Mouse (Mus musculus) liver, adult 2 months (tissue): ENCODE measurements at regions not wholly inside any gene's neighbourhood (a gene's known extent, or its start where the extent isn't known, plus 50 kb on each side); places are given as distances from the start of the nearest gene placed in this dataset.

Experiments used
- DNase-seq: peaks from one replicate; pipeline ENCODE4 v3.0.0-alpha.2; 2011; ENCODE audit warnings: low read depth, low spot score; ENCODE audit errors: extremely low read depth
- H3K27ac ChIP-seq: fragments of 200-500 bp; replicated peaks from 2 replicates; pipeline ENCODE4 v1.5.1; 2012; ENCODE audit warnings: low read depth, mild to moderate bottlenecking, control low read depth, inconsistent platforms, low read length; ENCODE audit not compliant: insufficient read depth
- H3K27me3 ChIP-seq: fragments of 200-500 bp; 2 replicates; pipeline ENCODE4 v1.6.1; 2012; ENCODE audit warnings: mild to moderate bottlenecking, moderate library complexity, low read length, inconsistent platforms; ENCODE audit not compliant: control insufficient read depth, insufficient read depth
- H3K36me3 ChIP-seq: fragments of 200-500 bp; 2 replicates; pipeline ENCODE4 v1.6.1; 2012; ENCODE audit warnings: low read length, inconsistent platforms; ENCODE audit not compliant: control insufficient read depth, insufficient read depth
- H3K4me1 ChIP-seq: fragments of 200-500 bp; 2 replicates; pipeline ENCODE4 v1.6.1; 2011; ENCODE audit warnings: low read length; ENCODE audit not compliant: control insufficient read depth, insufficient read depth
- H3K4me3 ChIP-seq: fragments of 200-500 bp; 2 replicates; pipeline ENCODE4 v1.5.1; 2011; ENCODE audit warnings: low read depth, mild to moderate bottlenecking, control low read depth, low read length, moderate library complexity; ENCODE audit not compliant: insufficient read depth
- H3K79me2 ChIP-seq: fragments of 200-500 bp; 2 replicates; pipeline ENCODE4 v1.6.1; 2012; ENCODE audit warnings: inconsistent platforms, mild to moderate bottlenecking, low read length, moderate library complexity; ENCODE audit not compliant: control insufficient read depth, insufficient read depth
- H3K9ac ChIP-seq: fragments of 200-500 bp; 2 replicates; pipeline ENCODE4 v1.6.1; 2012; ENCODE audit warnings: low read depth, mild to moderate bottlenecking, control low read depth, inconsistent platforms, low read length
- CTCF ChIP-seq: fragments of 200-500 bp; IDR thresholded peaks from 2 replicates; pipeline ENCODE4 v1.5.1; 2011; ENCODE audit warnings: low read depth, low read length, control low read depth
- POLR2A ChIP-seq: fragments of 200-500 bp; IDR thresholded peaks from 2 replicates; pipeline ENCODE4 v1.6.1; 2011; ENCODE audit warnings: low read length, control low read depth; ENCODE audit not compliant: insufficient read depth; ENCODE audit errors: extremely low read depth
- WGBS: fragments of 180-500 bp; shearing (Covaris S2); methylation state at CpG from one replicate; pipeline ENCODE4 v1.1.7; 2018; 5-methylcytosine and 5-hydroxymethylcytosine counted together

GRCm38 (mm10) chr5:39143648-39144047 is 267.0 kb upstream of the Clnk start:
- DNase-seq, result no peak
- Histone ChIP-seq H3K4me1 (no peaks in the 10 kb centered on the region), H3K27ac (no peak overlapping the region), H3K36me3 (no peaks in the 10 kb centered on the region), H3K4me3 (no peak overlapping the region), H3K27me3 (no peaks in the 10 kb centered on the region), H3K79me2 (no peaks in the 10 kb centered on the region), H3K9ac (no peak overlapping the region)
- WGBS, result 67% methylated on average over 4 of the region's 4 CpGs
- TF ChIP-seq POLR2A (no peak), CTCF (no peak)

GRCm38 (mm10) chr5:39138375-39138774 is 261.8 kb upstream of the Clnk start:
- WGBS, result 80% methylated on average over 3 of the region's 3 CpGs
- Histone ChIP-seq H3K9ac (no peak overlapping the region), H3K27me3 (no peaks in the 10 kb centered on the region), H3K4me1 (no peaks in the 10 kb centered on the region), H3K36me3 (no peaks in the 10 kb centered on the region), H3K79me2 (no peaks in the 10 kb centered on the region), H3K4me3 (no peak overlapping the region), H3K27ac (no peak overlapping the region)
- TF ChIP-seq POLR2A, result no peak
- TF ChIP-seq CTCF, result no peak
- no peak for DNase-seq

DNA sequence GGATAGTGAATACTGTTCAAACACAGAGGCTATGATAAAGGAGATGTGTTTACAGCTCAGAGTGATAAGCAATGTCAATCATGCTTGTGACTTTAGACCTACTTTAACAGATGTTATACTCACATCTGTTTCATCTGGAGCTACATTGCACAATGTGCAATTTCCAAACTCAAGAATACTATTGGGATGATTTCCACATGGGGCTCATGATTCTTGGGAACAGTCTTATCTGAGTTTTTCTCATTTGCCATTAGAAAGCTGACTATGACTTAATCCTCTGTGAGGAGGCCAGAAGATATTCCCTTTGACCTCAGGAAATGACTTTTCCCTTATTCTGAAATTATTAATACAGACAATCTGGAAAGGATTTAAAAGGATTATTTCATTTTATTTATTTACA is 252.3 kb upstream of the Clnk start:
- no peaks in the 10 kb centered on the region for H3K27me3 ChIP-seq
- no peaks in the 10 kb centered on the region for H3K4me1 ChIP-seq
- no peak for TF ChIP-seq CTCF
- TF ChIP-seq POLR2A, result no peak
- DNase-seq, result no peak
- H3K36me3 ChIP-seq, result no peaks in the 10 kb centered on the region
- no peak overlapping the region for H3K27ac ChIP-seq
- no peaks in the 10 kb centered on the region for H3K79me2 ChIP-seq
- H3K4me3 ChIP-seq, result no peak overlapping the region
- H3K9ac ChIP-seq, result no peak overlapping the region

- TF ChIP-seq POLR2A (no peak), CTCF (no peak)
- Histone ChIP-seq H3K36me3 (no peaks in the 10 kb centered on the region), H3K4me1 (no peaks in the 10 kb centered on the region), H3K4me3 (no peak overlapping the region), H3K27me3 (no peaks in the 10 kb centered on the region), H3K9ac (no peak overlapping the region), H3K79me2 (no peaks in the 10 kb centered on the region), H3K27ac (no peak overlapping the region)
- 85% methylated on average over 4 of the region's 4 CpGs for WGBS
- no peak for DNase-seq
Observed at GRCm38 (mm10) chr5:39126833-39127232, 250.2 kb upstream of the Clnk start.

DNA sequence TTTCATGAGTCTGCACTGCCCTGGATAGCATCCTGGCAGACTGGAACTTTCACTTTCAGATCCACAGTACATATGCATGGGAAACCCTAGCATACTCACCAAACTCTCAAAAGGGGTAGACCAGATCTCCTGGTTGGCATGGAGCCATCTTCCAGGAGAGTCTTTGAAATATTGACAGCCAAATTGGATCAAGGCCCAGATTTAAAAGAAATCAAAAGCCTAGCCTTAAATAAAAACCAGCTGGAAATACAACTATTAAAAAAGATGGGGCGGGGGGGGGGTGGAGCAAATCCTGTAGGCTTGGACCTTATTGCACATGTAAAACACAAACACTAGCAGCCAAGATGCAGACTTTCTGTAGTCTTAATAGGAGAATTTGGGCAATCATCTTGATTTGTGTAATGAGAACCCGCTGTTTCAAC is 249.7 kb upstream of the Clnk start:
- H3K4me3 ChIP-seq, result no peak overlapping the region
- H3K36me3 ChIP-seq, result no peaks in the 10 kb centered on the region
- WGBS, result 88% methylated on average over 2 of the region's 2 CpGs
- H3K79me2 ChIP-seq, result no peaks in the 10 kb centered on the region
- no peak overlapping the region for H3K27ac ChIP-seq
- H3K27me3 ChIP-seq, result no peaks in the 10 kb centered on the region
- H3K4me1 ChIP-seq, result no peaks in the 10 kb centered on the region
- no peak overlapping the region for H3K9ac ChIP-seq
- TF ChIP-seq CTCF, result no peak
- TF ChIP-seq POLR2A, result no peak
- DNase-seq, result no peak

- no peak overlapping the region for H3K27ac ChIP-seq
- no peak overlapping the region for H3K9ac ChIP-seq
- H3K27me3 ChIP-seq, result no peaks in the 10 kb centered on the region
- no peak for DNase-seq
- H3K36me3 ChIP-seq, result no peaks in the 10 kb centered on the region
- H3K4me3 ChIP-seq, result no peak overlapping the region
- WGBS, result 92% methylated on average over 1 of the region's 1 CpGs
- H3K79me2 ChIP-seq, result no peaks in the 10 kb centered on the region
- TF ChIP-seq POLR2A, result no peak
- no peak for TF ChIP-seq CTCF
- no peaks in the 10 kb centered on the region for H3K4me1 ChIP-seq
Observed at GRCm38 (mm10) chr5:39110336-39110735, 233.7 kb upstream of the Clnk start.
